Mouse (Mus musculus) bone marrow macrophage, adult 2 months (primary cell): ENCODE measurements around the gene Kcnj9.

Source experiments
- CTCF ChIP-seq: IDR thresholded peaks from 2 replicates; pipeline ENCODE4 v1.5.1; 2012; ENCODE audit warnings: low read depth, mild to moderate bottlenecking, low read length, moderate library complexity
- POLR2A ChIP-seq: IDR thresholded peaks from 2 replicates; pipeline ENCODE4 v1.6.1; 2012; ENCODE audit warnings: mild to moderate bottlenecking, low read depth, low read length, borderline replicate concordance

DNA sequence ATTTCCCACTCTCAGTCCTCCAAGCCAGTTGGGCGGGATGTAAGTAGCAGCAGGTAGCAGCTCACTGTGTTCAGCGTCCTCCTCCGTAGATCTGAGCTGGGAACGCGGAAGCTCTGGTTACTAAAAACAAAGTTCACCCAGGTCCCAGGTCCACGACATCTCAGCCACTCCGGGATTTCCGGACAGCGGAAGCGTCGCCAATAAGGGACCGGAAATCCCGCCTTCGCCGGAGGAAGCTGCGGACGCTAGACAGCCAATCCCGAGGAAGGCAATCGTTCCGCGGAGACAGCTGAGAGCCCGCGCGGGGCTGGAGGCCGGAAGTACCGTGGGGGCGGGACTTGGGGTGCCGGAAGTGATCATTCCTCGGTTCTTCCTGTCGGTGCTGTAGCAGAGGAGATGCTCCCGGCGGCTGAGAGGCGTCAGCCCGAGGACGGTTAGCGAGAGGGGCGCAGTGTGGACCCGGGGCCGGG lies 47.1 kb upstream of the Kcnj9 start, which contains the start of gene Pigm:
- peak; percentile 52; the same call in 1 of the 2 replicates for TF ChIP-seq POLR2A
- no peak for TF ChIP-seq CTCF
